Mouse (Mus musculus) frontal cortex, adult (tissue): ENCODE results near the gene Evx1.

Source experiments
- ATAC-seq: cut with Nextera tagmentation; 2 replicates; pipeline ENCODE4 v1.9.2; 2017; ENCODE audit warnings: mild to moderate bottlenecking, moderate library complexity, mixed read lengths; ENCODE audit not compliant: low TSS enrichment

Gene Evx1

GRCm38 (mm10) chr6:52313391-52314303, at the start of gene Evx1:
Gene Evx1 (plus strand): TSS chr6:52313498.
- no peak for ATAC-seq

GRCm38 (mm10) chr6:52264106-52264790, 49.0 kb upstream of the Evx1 start:
- no peak for ATAC-seq

- no peak for ATAC-seq
Measured at GRCm38 (mm10) chr6:52265306-52265912, 47.9 kb upstream of the Evx1 start.

- no peak for ATAC-seq
Measured at GRCm38 (mm10) chr6:52265913-52266665, 47.2 kb upstream of the Evx1 start.

GRCm38 (mm10) chr6:52266666-52266985, 46.7 kb upstream of the Evx1 start:
- ATAC-seq = no peak

DNA sequence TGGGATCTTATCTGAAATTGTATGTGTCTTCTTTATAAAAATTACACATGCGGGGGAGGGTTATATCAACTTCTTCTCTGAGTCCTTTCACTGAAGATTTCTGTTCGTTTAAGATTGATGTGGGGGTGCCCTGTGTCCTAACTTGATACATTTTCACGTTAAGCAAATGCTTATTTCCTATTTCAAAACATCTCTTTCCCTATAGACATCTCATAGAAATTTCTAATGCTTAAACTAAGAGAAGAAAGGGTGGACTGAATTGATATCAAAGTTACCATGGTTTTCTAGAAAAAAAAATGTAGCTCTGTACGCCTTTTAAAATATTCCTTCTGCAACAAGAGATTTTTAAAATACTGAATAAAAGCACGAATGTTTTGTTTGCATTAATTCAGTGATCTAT, 46.1 kb upstream of the Evx1 start:
- no peak for ATAC-seq

GRCm38 (mm10) chr6:52267691-52268090, 45.6 kb upstream of the Evx1 start:
- no peak for ATAC-seq

DNA sequence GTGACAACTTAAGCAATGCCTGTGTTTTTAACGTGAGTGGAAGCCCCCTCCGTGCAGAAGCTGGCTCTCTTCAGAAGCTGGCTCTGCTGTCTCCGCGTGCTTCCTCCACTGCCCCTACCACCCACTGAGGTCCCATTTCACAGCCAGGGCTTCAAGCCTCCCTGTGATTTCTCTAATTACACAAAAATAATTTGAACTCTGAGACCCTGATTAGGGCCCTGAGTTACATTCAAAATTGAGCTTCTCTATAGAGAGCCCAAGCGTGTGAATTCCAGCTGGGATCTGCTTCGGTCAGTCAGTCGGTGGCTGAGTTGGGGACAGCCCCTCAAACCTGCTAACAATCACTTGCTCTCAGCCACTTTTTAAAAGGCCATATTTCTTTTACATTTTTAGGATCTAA, 45.0 kb upstream of the Evx1 start:
- ATAC-seq = no peak

GRCm38 (mm10) chr6:52268756-52269155, 44.5 kb upstream of the Evx1 start:
- no peak for ATAC-seq

DNA sequence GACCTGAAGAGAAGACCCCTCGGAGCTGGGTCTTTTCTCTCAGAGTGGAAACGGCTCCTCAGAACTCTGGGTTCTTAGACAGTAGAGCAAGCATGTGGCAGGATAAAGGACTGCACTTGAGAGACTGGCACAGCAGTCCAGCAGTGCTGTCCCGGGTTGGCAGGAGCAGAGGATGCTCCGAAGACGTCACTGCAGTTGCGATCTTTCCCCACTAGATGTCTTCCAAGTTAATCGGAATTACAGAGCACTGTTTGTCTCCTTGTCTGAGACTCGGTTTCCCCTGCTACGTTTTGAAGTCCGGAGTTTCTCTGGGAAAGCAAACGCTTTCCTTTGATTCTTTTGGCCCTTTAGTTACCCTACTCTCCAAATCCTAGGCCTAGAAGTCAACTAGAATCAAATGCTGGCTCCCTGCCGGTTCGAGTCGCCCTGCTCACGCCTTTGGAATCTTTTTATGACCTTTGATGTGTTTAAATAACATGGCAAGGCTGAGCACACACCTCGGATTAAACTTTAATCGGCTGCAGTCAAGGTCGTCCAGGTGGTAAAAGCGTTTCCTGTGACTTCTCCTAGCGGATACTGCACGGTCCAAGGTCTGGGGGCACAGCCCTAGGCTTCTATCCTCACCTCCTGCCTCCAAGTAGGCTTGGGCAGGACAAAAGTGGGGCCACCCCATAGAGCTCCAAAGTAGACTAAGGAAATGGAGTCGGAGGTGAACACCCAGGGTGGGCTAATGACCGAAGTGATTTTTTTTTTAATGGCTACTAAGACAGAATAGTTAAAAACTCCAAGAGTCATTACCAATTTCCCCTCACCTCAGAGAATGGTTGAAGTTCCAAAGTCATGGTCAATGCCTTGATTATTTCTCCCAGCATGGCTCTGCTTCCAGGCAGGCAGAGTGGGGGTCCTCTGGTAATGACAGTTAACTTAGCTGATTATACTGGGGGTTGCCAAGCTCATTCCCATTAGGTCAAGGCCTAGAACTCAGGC, 42.5 kb upstream of the Evx1 start:
- peak; percentile 88 for ATAC-seq

DNA sequence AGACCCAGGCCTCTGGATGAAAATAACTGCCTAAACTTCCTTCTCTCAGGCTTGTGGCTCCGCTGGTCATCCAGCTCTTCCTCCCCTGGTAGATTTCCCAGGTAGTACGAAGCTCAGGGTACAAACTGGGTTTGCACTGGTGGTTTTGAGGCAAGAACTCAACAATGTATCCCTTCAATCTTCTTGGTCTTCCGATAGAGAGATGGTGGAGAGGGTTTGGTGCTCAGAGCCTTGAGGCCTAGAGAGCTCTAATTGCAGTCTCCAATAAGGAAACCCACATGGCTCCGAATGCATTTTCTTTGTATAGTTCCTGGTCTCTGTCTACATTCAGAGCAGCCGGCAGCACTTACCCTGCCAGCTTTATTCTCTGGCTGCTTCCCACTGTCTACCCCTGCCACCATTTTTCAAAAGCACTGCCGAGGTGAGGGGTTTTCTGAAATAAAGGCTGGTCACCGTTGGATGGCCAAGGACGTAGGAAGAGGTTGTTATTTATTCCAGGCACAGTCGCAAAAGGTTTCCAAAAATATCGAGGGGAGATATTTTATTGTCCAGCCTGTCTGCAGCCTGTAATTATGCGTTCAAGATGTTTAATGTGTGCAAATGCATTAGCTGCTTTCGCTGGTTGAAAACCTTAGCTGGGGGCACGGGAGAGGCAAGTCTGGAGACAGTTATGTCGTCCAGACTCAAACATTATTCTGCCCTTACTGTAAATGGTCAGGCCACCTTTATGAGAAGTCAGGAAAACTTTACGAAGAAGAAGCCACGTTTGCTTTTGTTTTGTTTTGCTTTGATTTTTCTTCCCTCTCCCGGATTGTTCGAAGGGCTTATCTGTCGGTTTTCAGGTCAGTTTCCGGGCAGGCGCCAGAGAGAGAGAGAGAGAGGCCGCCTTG, 40.3 kb upstream of the Evx1 start:
- ATAC-seq = no peak

GRCm38 (mm10) chr6:52273656-52274280, 39.5 kb upstream of the Evx1 start:
- ATAC-seq = no peak

GRCm38 (mm10) chr6:52274576-52274975, 38.7 kb upstream of the Evx1 start:
- ATAC-seq = no peak

DNA sequence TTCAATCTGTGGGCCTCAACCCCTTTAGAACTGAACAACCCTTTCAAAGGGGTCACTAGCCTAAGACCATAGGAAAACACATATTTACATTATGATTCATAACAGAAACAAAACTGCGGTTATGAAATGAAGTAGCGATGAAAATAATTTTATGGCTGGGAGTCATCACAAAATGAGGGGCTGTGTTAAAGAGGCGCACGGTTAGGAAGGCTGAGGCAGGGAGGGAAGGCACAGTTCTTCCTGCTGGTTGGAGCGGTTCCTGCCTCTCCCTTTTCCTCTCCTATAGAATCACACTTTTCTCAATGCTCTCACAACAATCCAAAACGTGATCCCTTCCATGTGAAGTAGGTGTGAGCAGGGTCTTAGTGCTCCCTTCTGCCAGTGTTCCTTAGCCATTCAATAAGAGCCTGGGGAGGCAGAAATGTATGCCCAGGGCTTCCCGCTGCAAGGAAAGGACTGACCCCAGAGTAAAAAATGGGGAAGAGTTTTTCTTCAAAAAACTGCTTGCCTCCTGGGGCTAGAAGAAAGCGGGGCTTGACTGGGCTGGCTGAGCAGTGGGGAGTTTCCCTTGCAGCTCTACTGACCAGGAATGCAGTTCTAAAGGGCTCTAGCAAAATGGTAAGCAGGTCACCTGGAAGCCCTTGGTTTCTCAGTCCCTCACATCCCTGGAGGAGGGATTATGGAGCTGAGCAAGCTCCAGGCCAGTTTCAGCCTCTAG, 37.6 kb upstream of the Evx1 start:
- no peak for ATAC-seq

- ATAC-seq = no peak
Measured at GRCm38 (mm10) chr6:52276382-52276781, 36.9 kb upstream of the Evx1 start.

DNA sequence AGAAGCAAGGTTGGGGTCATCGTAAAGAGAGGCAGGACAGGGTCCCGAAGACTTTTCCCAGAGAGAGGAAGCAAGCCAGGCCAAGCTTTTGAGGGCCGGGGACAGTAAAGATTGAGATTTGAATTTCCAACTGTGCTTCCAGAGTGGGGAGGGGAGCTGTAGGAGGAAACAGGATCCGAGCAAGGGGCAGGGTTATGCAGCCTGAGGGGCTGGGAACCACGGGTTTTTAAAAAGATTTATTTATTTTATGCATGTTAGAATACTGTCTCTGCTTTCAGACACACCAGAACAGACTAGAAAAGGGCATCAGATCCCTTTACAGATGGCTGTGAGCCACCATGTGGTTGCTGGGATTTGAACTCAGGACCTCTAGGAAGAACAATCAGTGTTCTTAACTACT, 36.4 kb upstream of the Evx1 start:
- no peak for ATAC-seq

DNA sequence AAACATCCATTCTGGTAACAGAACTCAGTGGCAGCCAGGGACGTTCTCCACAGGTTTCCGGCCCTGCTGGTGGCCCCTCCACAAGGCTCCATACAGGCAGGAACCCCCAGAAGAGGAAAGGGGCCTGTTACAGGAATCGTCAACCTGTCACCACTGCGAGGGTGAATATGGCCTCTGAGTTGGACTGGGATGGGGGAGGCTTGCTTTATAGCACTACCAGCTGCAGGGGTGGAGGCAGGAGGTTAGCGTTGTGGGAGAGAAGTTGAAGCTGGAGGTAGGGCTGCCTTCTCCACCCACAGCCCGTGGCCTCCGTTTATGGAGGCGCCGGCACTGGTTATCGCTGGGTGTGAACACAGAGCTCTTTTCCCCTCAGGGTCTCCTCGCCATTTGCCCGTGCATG, 32.2 kb upstream of the Evx1 start:
- no peak for ATAC-seq

GRCm38 (mm10) chr6:52283896-52284295, 29.4 kb upstream of the Evx1 start:
- no peak for ATAC-seq

GRCm38 (mm10) chr6:52290186-52290585, 23.1 kb upstream of the Evx1 start:
- no peak for ATAC-seq
